Mouse (Mus musculus) cerebellum, adult 18-20 months (tissue): ENCODE data around the gene Pde6d.

Source experiments
- DNase-seq, 2 experiments: peaks; one replicate each; pipeline ENCODE4 v3.0.0; 2021

Pde6d gene

GRCm38 (mm10) chr1:86582451-86583096 lies at the start of gene Pde6d, which contains the start of gene Cops7b:
TSS of gene Pde6d (minus strand) at chr1:86582629.
TSS of gene Cops7b (plus strand) at chr1:86582904.
- DNase-seq, result peak; percentile 96 to 99

- no peak for DNase-seq
Measured at GRCm38 (mm10) chr1:86630527-86630926, 48.1 kb upstream of the Pde6d start.

- DNase-seq, result no peak
Measured at GRCm38 (mm10) chr1:86629936-86630335, 47.5 kb upstream of the Pde6d start.

- no peak for DNase-seq
Measured at GRCm38 (mm10) chr1:86628270-86628669, 45.8 kb upstream of the Pde6d start.

GRCm38 (mm10) chr1:86623001-86624000 lies 40.9 kb upstream of the Pde6d start:
- DNase-seq, result no peak

GRCm38 (mm10) chr1:86622296-86622695 lies 39.9 kb upstream of the Pde6d start:
- DNase-seq, result no peak

- DNase-seq, result peak; percentile 63 to 65
Measured at GRCm38 (mm10) chr1:86618454-86619125, 36.2 kb upstream of the Pde6d start.

- no peak for DNase-seq
Measured at GRCm38 (mm10) chr1:86614269-86614668, 31.8 kb upstream of the Pde6d start.

- no peak for DNase-seq
Measured at GRCm38 (mm10) chr1:86612081-86612480, 29.7 kb upstream of the Pde6d start.

- no peak for DNase-seq
Measured at GRCm38 (mm10) chr1:86610954-86611353, 28.5 kb upstream of the Pde6d start.

- DNase-seq, result no peak
Measured at GRCm38 (mm10) chr1:86600117-86600516, 17.7 kb upstream of the Pde6d start.

GRCm38 (mm10) chr1:86598516-86598915 lies 16.1 kb upstream of the Pde6d start:
- peak in 1 of 2 experiments; percentile 14 for DNase-seq

- no peak for DNase-seq
Measured at GRCm38 (mm10) chr1:86596512-86596911, 14.1 kb upstream of the Pde6d start.

- DNase-seq, result no peak
Measured at GRCm38 (mm10) chr1:86595315-86595714, 12.9 kb upstream of the Pde6d start.

- DNase-seq, result no peak
Measured at GRCm38 (mm10) chr1:86594539-86594938, 12.1 kb upstream of the Pde6d start.

- DNase-seq, result peak; percentile 64 to 84
Measured at GRCm38 (mm10) chr1:86586992-86587391, 4.6 kb upstream of the Pde6d start.

- no peak for DNase-seq
Measured at GRCm38 (mm10) chr1:86583709-86584108, 1.3 kb upstream of the Pde6d start.

- peak; percentile 43 to 47 for DNase-seq
Measured at GRCm38 (mm10) chr1:86581692-86582450, 558 bp downstream of the Pde6d start.

GRCm38 (mm10) chr1:86580426-86580825 lies 2.0 kb downstream of the Pde6d start:
- no peak for DNase-seq

- no peak for DNase-seq
Measured at GRCm38 (mm10) chr1:86571941-86572340, 10.5 kb downstream of the Pde6d start.

- DNase-seq, result no peak
Measured at GRCm38 (mm10) chr1:86571381-86571780, 11.0 kb downstream of the Pde6d start.

- DNase-seq, result no peak
Measured at GRCm38 (mm10) chr1:86569292-86569860, 13.1 kb downstream of the Pde6d start.
